Mouse (Mus musculus) C3H10T1/2 (cell line): ENCODE results near the gene Spg20. TPM values are rescaled to one million over a fixed set of nuclear protein-coding genes. Genes with fewer than 3 reads are reported as not detected.

Experiments used
- polyA plus RNA-seq, 2 experiments: library from polyadenylated mRNA; unstranded; fragments of >200 nt; fragmentation: generic; extraction: Trizol; gene quantifications; one replicate each; pipeline ENCODE4 v1.2.1; 2012; ENCODE audit warnings: missing spikeins in 2 of 2

Spg20 gene
- polyA plus RNA-seq, result 10 to 100 TPM in 1 of 2 experiments, 1 to 10 TPM in 1; 2.6 to 20.8 TPM

DNA sequence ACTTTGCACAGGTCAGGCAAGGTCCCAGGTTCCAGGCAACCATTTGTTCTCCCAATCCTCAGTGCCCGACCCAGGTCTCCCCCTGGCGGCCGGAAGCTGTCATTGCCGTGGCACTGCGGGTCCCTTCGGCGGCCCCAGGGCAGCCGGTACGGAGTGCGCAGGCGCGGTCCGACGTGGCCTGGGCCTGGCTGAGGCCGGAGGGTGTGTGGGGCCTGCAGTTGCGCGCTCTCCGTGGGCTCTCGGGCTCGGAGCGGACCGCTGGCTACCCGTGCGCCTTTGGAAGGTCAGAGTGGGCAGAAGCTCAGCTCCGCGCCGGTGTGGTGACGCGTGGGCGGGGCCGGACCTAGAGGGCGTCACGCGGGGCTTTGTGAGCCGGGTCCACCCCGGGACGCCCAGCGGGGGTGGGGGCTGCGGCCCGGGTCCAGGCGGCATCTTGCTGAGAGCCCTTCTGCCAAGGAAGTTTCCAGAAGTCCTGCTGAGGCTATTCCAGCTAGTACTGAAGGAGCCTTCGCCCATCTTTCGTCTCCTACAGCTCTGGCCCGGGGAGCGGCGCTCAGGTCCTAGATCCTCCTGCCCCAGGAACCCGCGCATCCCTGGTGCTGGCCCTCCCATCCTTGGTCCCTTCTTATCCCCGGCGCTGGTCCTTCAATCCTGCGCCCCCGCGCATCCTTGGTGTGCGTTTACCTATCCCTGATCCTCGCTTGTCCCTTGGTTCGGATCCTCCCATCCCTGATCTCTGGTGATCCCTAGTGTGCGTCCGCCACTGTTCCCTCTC is at the start of gene Spg20:
TSS of gene Spg20 (plus strand) at position 174 of the 775 bp plus-strand sequence.

DNA sequence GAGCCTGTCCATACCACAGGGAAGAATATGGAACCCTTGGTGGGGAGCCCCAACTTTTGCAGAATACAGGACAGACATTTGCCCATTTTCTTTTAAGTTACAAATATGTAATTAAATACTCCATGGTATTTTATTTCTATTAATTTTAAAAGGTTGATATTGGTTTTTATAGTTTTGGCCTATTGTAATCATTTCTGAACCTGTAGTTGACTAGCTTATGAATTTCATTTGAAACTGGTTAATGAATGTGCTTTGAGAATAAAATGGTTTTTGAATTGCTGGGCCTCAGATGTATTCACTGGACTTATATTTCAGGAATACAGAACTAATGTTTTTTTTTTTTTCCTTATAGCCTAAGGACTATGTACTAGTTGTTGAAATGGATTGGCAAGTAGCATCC is 25.1 kb downstream of the Spg20 start, which contains the start of gene Ccdc169:
TSS of gene Ccdc169 (plus strand) at position 301 of the 400 bp plus-strand sequence.

DNA sequence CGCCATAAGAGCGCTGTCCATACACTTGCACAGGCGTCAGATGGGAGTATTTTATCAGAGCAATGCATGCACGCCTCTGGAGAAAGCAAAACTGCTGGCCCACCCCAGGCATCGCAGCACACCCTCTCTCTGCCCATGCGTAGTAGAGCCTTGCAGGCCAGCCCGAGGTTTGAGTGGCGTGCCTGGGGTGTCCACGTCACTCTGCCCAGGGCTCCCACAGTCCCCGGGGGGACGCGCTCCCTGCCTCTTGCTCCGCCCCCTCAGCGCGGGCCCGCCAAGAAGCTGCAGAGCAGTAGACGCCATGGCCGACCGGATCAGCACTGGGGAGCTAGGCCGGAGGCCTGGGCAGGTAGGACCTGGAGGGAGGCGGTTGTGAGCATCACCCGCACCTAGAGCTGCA is 69.9 kb downstream of the Spg20 start, which contains the start of gene Sohlh2:
TSS of gene Sohlh2 (plus strand) at position 263 of the 400 bp plus-strand sequence.

Other genes with a start within 250 kb of the Spg20 start
- gene Sertm1, start 196.2 kb upstream of the Spg20 start, polyA plus RNA-seq, result not detected
- gene Ccna1, start 56.6 kb upstream of the Spg20 start, polyA plus RNA-seq, result not detected
- gene Ccdc169, start 25.2 kb downstream of the Spg20 start, polyA plus RNA-seq, result under 1 TPM in 1 of 2 experiments, not detected in 1; 0.05 TPM
- gene Sohlh2, start 69.9 kb downstream of the Spg20 start, polyA plus RNA-seq, result under 1 TPM; 0.01 to 0.04 TPM
- gene Dclk1, start 130.3 kb downstream of the Spg20 start, polyA plus RNA-seq, result 10 to 100 TPM in 1 of 2 experiments, 1 to 10 TPM in 1; 2.1 to 27.1 TPM